Mouse (Mus musculus) left cerebral cortex, adult 9 months (tissue): ENCODE measurements at regions not wholly inside any gene's neighbourhood (a gene's known extent, or its start where the extent isn't known, plus 50 kb on each side); places are given as distances from the start of the nearest gene placed in this dataset.
A peak's percentile ranks its signal among the peaks of the same experiment; 100 is the strongest.
"Not testable (repeated sequence)": the region's sequence is repeated elsewhere in the genome, so short reads cannot be mapped to it uniquely, and the experiment has no call there.

ENCODE experiments used
- DNase-seq, 2 experiments: peaks; one replicate each; pipeline ENCODE4 v3.0.0; 2022; ENCODE audit warnings: low spot score in 2 of 2

DNA sequence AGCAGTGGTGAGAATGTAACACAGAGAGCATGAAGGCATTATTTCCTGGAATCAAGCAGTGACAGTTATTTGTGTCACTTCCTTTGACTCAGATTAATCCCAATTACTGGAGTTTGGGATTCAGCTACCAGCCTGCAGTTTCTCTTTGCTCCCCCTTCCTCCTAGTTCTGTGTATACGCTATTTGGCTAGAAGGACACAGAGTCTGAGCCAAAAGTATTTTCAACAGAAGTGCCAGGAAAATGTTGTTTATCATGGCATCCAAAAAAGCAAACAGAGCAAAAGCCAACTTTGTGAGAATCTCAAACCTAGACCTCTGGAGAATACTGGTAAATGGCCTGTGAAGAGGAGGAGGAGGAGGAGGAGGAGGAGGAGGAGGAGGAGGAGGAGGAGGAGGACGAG, 600.4 kb downstream of the Crisp4 start:
- no peak for DNase-seq

- DNase-seq, result no peak
These were observed 607.5 kb downstream of the Crisp4 start for GRCm38 (mm10) chr1:17538160-17538559.

GRCm38 (mm10) chr1:17531291-17531690, 614.4 kb downstream of the Crisp4 start:
- not testable (repeated sequence) for DNase-seq

- DNase-seq, result no peak
These were observed 625.6 kb downstream of the Crisp4 start for GRCm38 (mm10) chr1:17520118-17520517.

DNA sequence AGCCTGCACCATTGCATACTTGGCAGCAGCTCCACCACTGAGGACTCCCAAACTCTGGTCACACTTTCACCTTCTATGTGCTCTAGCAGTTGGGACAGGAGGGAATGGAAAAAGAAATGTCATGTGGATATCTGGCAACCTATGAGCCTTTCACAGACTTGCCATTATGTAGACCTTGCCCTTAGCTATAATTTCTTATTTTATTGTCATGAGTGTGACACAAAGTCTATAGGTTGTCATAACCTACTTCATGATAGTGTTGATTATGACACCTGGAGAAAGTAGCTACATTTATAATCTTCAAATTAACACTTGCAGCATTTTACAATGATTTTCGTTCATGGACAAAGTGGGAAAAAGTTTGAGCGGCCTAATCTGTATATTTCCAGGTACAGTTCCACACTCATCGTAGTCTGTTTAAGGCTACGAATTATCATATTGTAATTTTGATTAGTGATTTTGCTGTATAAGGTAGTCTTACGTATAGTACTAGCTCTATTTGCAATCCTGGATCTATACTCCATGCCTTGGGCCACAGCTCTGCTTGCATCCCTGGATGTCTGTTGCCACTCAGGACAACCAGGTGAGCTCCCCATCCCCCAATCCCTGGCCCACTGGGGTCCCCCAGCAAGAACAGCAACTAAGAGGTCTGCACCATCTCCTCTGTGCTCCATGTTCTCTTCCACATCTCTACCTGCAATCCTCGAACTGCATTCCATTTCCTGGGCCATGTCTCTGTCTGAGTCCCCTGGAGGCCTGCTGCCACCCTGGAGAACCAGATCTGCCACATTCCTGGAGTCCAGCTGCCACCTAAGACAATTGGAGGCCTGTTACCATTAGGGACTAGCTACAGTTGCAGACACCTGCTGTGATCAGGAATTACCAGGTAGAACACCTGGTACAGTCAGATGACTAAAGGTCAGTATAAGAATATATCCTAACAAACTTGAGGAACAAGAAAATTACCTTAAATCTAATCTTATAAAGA, 639.3 kb downstream of the Crisp4 start:
- no peak for DNase-seq

DNA sequence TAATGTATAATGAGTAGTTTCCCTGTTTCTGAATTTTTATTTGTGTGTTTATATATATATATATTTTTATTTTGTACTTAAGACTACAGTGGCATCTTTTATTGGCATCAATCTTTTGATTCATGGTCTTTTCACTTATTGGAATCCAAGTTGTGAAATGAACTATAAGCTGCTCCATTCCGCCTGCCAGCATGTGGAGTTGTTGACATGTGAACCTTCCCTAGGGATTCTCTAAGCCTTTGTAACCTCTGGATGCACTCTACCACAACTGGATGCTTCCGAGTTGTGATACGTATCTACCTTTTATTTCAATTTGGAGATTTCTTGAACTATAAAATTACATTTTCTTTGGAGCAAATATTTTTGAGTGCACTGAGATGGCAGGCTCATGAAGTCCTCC, 652.1 kb downstream of the Crisp4 start:
- DNase-seq, result no peak

DNA sequence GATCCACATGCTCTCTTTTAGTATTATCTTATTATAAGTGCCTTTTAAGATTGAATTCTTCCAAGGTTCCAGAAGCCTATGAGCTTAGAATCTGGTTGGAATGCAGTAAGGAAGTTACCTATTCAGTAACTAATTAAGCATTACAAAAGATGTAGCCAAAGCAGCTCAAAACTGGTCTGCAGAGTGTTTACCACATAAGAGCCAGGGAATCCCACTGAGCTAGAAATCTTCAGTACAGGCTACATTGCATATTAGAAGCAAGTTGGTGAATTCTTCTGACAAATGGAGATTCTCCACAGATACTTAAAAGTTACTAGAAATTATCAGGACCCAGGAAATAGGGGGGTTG, 655.9 kb downstream of the Crisp4 start:
- DNase-seq, result not testable (repeated sequence)

DNA sequence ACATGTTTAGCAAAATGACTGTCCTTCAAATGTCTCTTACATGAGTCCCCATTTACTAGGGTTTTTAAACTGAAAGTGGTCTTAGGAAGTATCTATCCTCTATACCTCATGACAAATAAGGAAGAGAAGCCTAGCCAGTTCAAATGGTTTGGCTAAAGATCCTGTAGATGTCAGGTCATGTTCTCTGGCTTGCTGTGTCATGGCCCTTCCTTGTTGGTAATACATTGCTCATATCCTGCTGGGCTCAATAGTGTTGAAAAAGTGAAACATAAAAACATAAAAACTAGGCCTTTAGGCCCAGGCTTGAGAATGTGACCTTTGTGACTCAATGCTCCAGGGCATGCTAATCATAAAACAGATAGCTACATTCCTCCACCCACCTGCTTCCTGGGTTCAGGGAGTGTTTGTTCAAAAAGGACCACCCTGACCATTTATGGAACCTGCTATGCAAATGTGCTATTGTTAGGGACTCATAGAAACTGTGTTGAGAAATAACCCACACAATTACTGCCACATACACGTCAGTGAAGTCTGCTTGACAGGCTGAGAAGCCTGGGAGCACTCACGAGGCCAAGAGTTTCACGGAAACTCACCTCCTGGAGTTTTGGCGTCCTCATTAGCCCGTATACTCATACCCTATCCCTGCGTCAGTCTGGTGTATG, 656.4 kb downstream of the Crisp4 start:
- DNase-seq, result not testable (repeated sequence)

DNA sequence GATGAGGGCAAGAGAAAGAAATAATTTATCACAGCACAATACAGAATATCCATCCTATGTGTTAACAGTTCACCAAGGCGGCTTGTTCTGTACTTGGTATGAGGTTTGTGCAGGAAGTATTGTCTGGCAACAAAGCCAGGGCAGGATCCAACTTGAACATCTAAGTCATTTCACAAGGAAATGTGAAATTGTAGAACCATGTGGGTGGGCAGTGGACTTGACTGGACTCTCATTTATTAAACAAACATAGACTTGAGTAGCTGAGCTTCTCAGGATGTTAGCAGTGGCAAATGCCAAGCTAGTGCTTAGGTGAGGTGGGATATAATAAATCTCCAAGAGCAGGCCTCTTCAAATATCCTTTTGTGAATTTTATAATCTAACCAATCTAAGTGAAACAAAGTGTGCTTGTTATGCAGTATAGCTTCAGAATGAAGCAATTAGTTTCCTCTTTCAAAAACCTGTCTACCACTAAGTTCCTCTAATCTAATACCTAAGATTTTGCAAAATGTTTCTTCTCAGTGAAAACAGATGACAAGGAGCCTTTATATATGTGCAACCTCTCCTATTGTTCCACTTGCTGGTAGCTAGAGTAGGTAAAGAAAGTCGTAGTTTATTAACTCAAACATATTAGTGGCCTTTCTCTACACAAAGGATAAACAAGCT, 694.4 kb downstream of the Crisp4 start:
- DNase-seq, result no peak

GRCm38 (mm10) chr1:17450715-17451114, 695.0 kb downstream of the Crisp4 start:
- no peak for DNase-seq

DNA sequence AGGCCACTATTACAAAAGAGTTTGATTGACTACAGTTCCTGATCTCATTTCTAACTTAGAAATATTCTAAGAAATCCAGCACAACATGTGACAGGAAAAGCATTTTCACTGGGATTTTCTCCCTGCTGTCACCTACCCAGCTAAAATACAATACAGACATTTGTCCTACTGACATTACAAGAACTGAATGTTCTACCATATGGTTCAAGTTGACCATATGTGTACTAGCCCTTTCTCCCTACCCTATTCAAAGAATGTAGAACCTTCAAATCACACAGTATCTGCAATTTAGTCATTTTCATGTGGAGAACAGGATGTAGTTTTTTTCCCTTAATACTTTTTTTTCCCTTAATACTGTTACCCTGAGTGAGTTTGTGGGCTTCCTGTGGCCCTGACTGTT, 695.4 kb downstream of the Crisp4 start:
- DNase-seq, result no peak

DNA sequence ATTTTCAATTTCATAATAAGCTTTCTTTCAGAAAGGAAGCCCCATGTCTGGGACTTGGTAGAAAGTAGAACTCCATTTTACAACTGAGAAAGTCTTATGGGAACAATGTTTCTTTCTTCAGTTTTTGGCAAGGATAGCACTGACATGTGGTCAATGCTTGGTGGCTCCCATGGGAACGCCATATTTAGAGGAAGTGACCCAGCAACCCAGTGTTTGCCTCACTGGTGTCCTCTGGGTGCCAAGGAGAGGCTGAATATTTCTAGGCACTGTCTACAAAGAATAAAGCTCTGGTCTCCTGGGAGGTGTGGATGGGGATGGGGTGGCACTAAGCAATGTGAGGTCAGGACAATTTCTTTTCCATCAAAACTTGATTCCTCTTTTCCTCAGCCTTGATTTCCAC, 696.4 kb downstream of the Crisp4 start:
- DNase-seq, result peak in 1 of 2 experiments; percentile 0

DNA sequence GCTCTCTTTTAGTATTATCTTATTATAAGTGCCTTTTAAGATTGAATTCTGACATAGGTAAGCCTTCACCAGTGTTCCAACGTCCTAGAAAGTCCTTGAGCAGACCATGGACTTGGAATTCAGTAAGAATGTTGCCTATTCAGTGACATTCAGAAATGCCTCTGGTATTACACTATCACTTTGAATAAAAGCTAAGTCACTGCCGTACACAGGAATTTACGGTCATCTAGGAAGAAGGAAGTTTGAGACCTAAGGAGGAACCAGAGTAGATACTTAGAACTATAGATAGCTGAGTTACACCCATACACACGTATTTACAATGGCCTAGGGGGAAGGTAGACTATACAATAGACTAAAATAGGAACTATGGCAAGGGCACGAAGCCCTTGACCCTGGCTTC, 711.6 kb downstream of the Crisp4 start:
- not testable (repeated sequence) for DNase-seq

DNA sequence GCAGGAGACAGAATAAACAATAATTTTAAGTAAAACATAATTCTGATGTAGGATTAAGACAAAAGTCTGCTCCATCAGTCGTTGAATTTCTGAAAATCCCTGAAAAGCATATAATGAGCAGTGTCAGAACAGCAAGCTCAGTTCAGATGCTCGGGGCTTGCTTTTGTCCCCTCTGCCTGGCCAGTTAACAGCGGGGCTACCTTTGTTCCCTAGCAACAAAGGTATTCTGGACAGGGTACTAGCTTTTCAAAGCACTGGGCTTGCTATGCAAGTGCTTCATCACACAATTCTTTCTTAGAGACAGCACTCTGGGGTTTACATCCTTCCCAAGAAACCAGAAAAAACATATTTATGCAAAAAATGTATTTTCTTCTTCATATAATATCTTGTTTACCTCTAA, 729.7 kb downstream of the Crisp4 start:
- no peak for DNase-seq

GRCm38 (mm10) chr1:17394893-17395292, 750.8 kb downstream of the Crisp4 start:
- no peak for DNase-seq

DNA sequence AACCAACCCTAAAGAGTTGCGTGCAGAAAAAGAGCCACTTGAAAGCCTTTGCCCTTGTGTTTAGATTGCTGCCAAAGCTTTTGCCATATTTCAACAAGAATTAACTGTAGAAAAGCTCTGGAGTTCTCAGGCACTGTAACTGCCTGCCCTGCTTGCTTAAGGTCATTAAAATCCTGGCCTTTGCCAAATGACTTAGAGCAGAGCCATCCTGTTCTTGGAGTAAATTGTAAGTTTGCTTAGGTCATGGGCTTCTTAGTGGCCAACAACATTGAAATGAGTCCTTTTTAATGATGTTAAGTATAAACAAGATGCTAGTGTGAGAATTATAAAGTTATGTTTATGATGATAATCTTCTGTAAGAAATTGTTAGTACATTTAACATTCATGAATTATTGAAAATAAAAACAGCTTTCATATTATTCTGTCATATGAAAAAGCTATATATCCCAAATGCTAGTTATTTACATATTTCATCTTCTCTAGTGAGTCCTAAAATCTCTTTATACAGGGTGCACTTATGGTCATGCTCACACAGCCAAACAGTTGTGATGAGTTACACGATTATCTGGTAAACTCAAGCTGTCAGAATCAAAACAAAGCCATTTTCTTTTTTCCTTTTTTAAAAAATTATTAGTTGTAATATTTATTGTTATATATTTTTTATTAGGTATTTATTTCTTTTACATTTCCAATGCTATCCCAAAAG, 753.4 kb downstream of the Crisp4 start:
- DNase-seq, result no peak

DNA sequence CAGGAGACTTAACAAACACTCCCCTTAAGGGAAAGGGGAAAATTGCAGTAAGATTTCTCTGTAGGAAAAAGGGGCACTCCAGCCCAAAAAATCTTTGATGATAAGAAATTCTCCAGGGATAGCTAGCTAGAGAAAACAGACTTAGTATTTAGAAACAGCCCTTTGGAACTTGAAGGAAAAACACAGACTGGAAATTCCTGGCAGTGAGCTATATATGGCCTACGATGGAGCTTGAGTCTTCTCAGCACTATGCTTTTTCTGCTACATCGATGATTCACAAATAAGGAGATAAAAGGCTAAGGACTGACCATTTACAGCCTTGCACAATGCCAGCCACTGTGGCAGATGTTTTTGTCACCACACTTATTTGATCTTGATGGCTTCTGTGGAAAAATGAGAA, 768.1 kb downstream of the Crisp4 start:
- no peak for DNase-seq

DNA sequence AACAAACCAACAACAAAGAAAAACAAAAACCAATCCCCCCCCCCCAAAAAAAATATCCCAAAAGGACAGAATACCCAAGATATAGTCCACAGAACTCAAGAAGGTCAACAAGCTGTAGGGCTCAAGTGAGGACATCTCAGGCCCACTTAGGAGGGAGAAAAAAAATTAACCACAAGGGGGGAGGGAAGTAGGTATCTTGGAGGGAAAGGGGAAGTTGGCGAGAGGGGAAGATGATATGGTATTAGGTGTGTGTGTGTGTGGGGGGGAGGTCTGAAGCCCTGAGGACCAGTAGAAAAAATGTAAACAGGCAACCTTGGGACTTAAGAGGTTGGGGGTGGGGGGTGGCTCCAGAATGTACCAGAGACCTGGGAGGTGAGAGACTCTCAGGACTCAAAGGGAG, 797.4 kb downstream of the Crisp4 start:
- DNase-seq, result no peak

DNA sequence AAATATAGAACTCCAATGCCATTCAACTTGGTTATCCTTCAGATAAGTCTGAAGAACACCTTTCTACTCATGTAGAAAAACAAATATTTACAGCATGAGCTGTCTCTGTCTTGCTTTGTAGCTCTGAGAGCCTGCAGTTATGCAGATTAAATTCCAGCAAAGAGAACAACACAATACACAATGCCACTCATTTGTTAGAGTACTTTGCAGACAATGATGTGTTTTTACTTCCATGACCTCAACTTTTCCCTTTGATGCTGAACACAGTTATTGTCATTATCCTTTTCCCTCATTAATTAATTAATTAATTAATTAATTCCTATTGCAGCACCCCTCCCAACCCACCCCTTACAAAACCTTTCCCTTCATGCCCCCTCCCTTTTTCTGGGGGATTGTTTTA, 807.9 kb downstream of the Crisp4 start:
- DNase-seq, result peak in 1 of 2 experiments; percentile 2

GRCm38 (mm10) chr1:17311392-17311791, 834.3 kb downstream of the Crisp4 start:
- not testable (repeated sequence) for DNase-seq

GRCm38 (mm10) chr1:17309928-17310327, 835.8 kb downstream of the Crisp4 start:
- not testable (repeated sequence) for DNase-seq
